Mouse (Mus musculus) heart, postnatal 0 days (tissue): Measurements from ENCODE around the gene Itgav. TPM values are rescaled to one million over a fixed set of nuclear protein-coding genes. Genes with fewer than 3 reads are reported as not detected.

Source experiments
- ATAC-seq: fragments of 200-750 bp; cut with Nextera tagmentation; 2 replicates; pipeline ENCODE4 v1.8.0; 2017; ENCODE audit warnings: low read depth, moderate number of reproducible peaks, moderate library complexity; ENCODE audit not compliant: insufficient read depth
- DNase-seq: peaks from one replicate; pipeline ENCODE4 v3.0.0-alpha.2; 2016; ENCODE audit warnings: low spot score
- H3K27ac ChIP-seq: fragments of 300-500 bp; sonication (generic); 2 replicates; pipeline ENCODE4 v1.5.1; 2014; ENCODE audit warnings: low read depth, mild to moderate bottlenecking
- H3K27me3 ChIP-seq: fragments of 300-500 bp; sonication (generic); 2 replicates; pipeline ENCODE4 v1.6.1; 2014; ENCODE audit warnings: low read length, mixed read lengths; ENCODE audit not compliant: control insufficient read depth, insufficient read depth
- H3K36me3 ChIP-seq: fragments of 300-500 bp; sonication (generic); replicated peaks from 2 replicates; pipeline ENCODE4 v1.6.1; 2014; ENCODE audit warnings: low read length, mixed read lengths; ENCODE audit not compliant: control insufficient read depth, insufficient read depth
- H3K4me1 ChIP-seq: fragments of 300-500 bp; sonication (generic); 2 replicates; pipeline ENCODE4 v1.6.1; 2014; ENCODE audit warnings: antibody characterized with exemption; ENCODE audit not compliant: control insufficient read depth, insufficient read depth
- H3K4me2 ChIP-seq: fragments of 300-500 bp; sonication (generic); 2 replicates; pipeline ENCODE4 v1.6.1; 2014; ENCODE audit warnings: low read depth, mild to moderate bottlenecking, low read length, moderate library complexity
- H3K4me3 ChIP-seq: fragments of 300-500 bp; sonication (generic); 2 replicates; pipeline ENCODE4 v1.5.1; 2014; ENCODE audit warnings: low read depth, low read length
- H3K9ac ChIP-seq: fragments of 300-500 bp; sonication (generic); replicated peaks from 2 replicates; pipeline ENCODE4 v1.6.1; 2014; ENCODE audit warnings: low read depth, low read length, mixed read lengths
- H3K9me3 ChIP-seq: fragments of 300-500 bp; sonication (generic); replicated peaks from 2 replicates; pipeline ENCODE4 v1.6.1; 2016; ENCODE audit warnings: low read length; ENCODE audit not compliant: control insufficient read depth
- CTCF ChIP-seq: IDR thresholded peaks from 2 replicates; pipeline ENCODE4 v1.5.1; 2016; ENCODE audit warnings: antibody characterized with exemption, control low read depth, low read depth
- EP300 ChIP-seq: IDR thresholded peaks from 2 replicates; pipeline ENCODE4 v1.6.1; 2016; ENCODE audit warnings: antibody characterized with exemption, low read depth
- WGBS: fragments of 180-500 bp; shearing (Covaris S2); extraction: QIAGEN DNeasy Blood & Tissue Kit; methylation state at CpG from one replicate; pipeline ENCODE4 v1.1.7; 2014; 5-methylcytosine and 5-hydroxymethylcytosine counted together
- polyA plus RNA-seq: library from polyadenylated mRNA; unstranded; fragments of >200 nt; fragmentation: Nextera tagmentation; extraction: Ambion mirVana; gene quantifications from 2 replicates; pipeline ENCODE4 v1.2.1, GENCODE M21; 2015
- total RNA-seq: library from RNA; depleted of rRNA; stranded (reverse); fragments of >200 nt; gene quantifications from 2 replicates; pipeline ENCODE4 v1.2.3, GENCODE M21; 2014; ENCODE audit warnings: low replicate concordance

Itgav gene
- total and polyA plus RNA-seq, 2 experiments from 2014 or later, result 42.1 to 66.4 TPM

GRCm38 (mm10) chr2:83733981-83734393 is 9.8 kb downstream of the Itgav start:
- ATAC-seq, result no peak
- Histone ChIP-seq H3K4me3 (no peak overlapping the region), H3K9ac (no peak overlapping the region), H3K9me3 (no peaks in the 10 kb centered on the region), H3K36me3 (peaks cover 15% of the 10 kb centered on the region), H3K4me1 (peaks cover 8% of the 10 kb centered on the region), H3K4me2 (no peak overlapping the region), H3K27me3 (no peaks in the 10 kb centered on the region), H3K27ac (no peak overlapping the region)
- no peak for DNase-seq
- TF ChIP-seq CTCF, result no peak
- no peak for TF ChIP-seq EP300
- 69% methylated on average over 13 of the region's 13 CpGs for WGBS

- no peak overlapping the region for H3K4me2 ChIP-seq
- ATAC-seq (no peak), DNase-seq (no peak)
- WGBS, result 53% methylated on average over 5 of the region's 5 CpGs
- no peaks in the 10 kb centered on the region for H3K27me3 ChIP-seq
- H3K27ac ChIP-seq, result no peak overlapping the region
- no peaks in the 10 kb centered on the region for H3K4me1 ChIP-seq
- no peak overlapping the region for H3K4me3 ChIP-seq
- no peak for TF ChIP-seq CTCF
- H3K36me3 ChIP-seq, result peaks cover 15% of the 10 kb centered on the region
- H3K9ac ChIP-seq, result no peak overlapping the region
- H3K9me3 ChIP-seq, result no peaks in the 10 kb centered on the region
Measured at GRCm38 (mm10) chr2:83735276-83735675, 11.1 kb downstream of the Itgav start.

- H3K9me3 ChIP-seq, result no peaks in the 10 kb centered on the region
- peaks cover 5% of the 10 kb centered on the region; the same call in 1 of the 2 replicates for H3K4me1 ChIP-seq
- no peak overlapping the region for H3K27ac ChIP-seq
- H3K36me3 ChIP-seq, result peaks cover 15% of the 10 kb centered on the region
- 82% methylated on average over 5 of the region's 5 CpGs for WGBS
- H3K9ac ChIP-seq, result no peak overlapping the region
- DNase-seq, result no peak
- TF ChIP-seq EP300, result no peak
- no peaks in the 10 kb centered on the region for H3K27me3 ChIP-seq
- no peak overlapping the region for H3K4me3 ChIP-seq
- ATAC-seq, result no peak
- H3K4me2 ChIP-seq, result no peak overlapping the region
Measured at GRCm38 (mm10) chr2:83736836-83737235, 12.6 kb downstream of the Itgav start.

GRCm38 (mm10) chr2:83738586-83739251 is 14.5 kb downstream of the Itgav start:
- Histone ChIP-seq H3K4me2 (no peak overlapping the region), H3K27me3 (no peaks in the 10 kb centered on the region), H3K4me3 (no peak overlapping the region), H3K9ac (no peak overlapping the region), H3K36me3 (peaks cover 15% of the 10 kb centered on the region), H3K27ac (no peak overlapping the region), H3K9me3 (no peaks in the 10 kb centered on the region), H3K4me1 (peaks cover 5% of the 10 kb centered on the region; the same call in 1 of the 2 replicates)
- 82% methylated on average over 14 of the region's 14 CpGs for WGBS
- ATAC-seq (no peak), DNase-seq (no peak)
- TF ChIP-seq CTCF (no peak), EP300 (no peak)

- H3K36me3 ChIP-seq, result peaks cover 15% of the 10 kb centered on the region
- H3K4me3 ChIP-seq, result no peak overlapping the region
- H3K27me3 ChIP-seq, result no peaks in the 10 kb centered on the region
- no peak overlapping the region for H3K9ac ChIP-seq
- TF ChIP-seq CTCF (no peak), EP300 (no peak)
- no peak for ATAC-seq
- peak; percentile 30 for DNase-seq
- H3K9me3 ChIP-seq, result no peaks in the 10 kb centered on the region
- H3K4me1 ChIP-seq, result peaks cover 5% of the 10 kb centered on the region; the same call in 1 of the 2 replicates
- WGBS, result 48% methylated on average over 9 of the region's 9 CpGs
- no peak overlapping the region for H3K4me2 ChIP-seq
- H3K27ac ChIP-seq, result peak overlapping the region; percentile 12; the same call in 1 of the 2 replicates
Measured at GRCm38 (mm10) chr2:83739461-83740124, 15.4 kb downstream of the Itgav start.
